Mouse (Mus musculus) thymus, adult 2 months (tissue): ENCODE data around the gene Olfr679.

ENCODE experiments used
- CTCF ChIP-seq: fragments of 200-500 bp; IDR thresholded peaks from 2 replicates; pipeline ENCODE4 v1.5.1; 2012; ENCODE audit warnings: mild to moderate bottlenecking, control low read depth, low read length, moderate library complexity, borderline replicate concordance; ENCODE audit not compliant: control insufficient read depth, poor library complexity, insufficient read depth; ENCODE audit errors: extremely low read depth
- POLR2A ChIP-seq: fragments of 200-500 bp; IDR thresholded peaks from 2 replicates; pipeline ENCODE4 v1.6.1; 2012; ENCODE audit warnings: mild to moderate bottlenecking, low read length, control low read depth, moderate library complexity; ENCODE audit not compliant: control insufficient read depth, poor library complexity, insufficient read depth; ENCODE audit errors: extremely low read depth

- no peak for TF ChIP-seq CTCF
- no peak for TF ChIP-seq POLR2A
Measured at GRCm38 (mm10) chr7:105116536-105116935, 35.5 kb downstream of the Olfr679 start, which contains the start of gene Olfr681.
